Mouse (Mus musculus) embryonic facial prominence, embryonic 15.5 days (tissue): ENCODE measurements at regions not wholly inside any gene's neighbourhood (a gene's known extent, or its start where the extent isn't known, plus 50 kb on each side); places are given as distances from the start of the nearest gene placed in this dataset.

Experiments
- ATAC-seq: fragments of 200-750 bp; cut with Nextera tagmentation; 2 replicates; pipeline ENCODE4 v1.8.0; 2017; ENCODE audit warnings: low read depth, moderate TSS enrichment; ENCODE audit not compliant: insufficient number of reproducible peaks, low FRiP score, low TSS enrichment
- H3K27ac ChIP-seq: fragments of 300-500 bp; sonication (generic); replicated peaks from 2 replicates; pipeline ENCODE4 v1.5.1; 2015; ENCODE audit warnings: mild to moderate bottlenecking, inconsistent platforms
- H3K27me3 ChIP-seq: fragments of 300-500 bp; sonication (generic); 2 replicates; pipeline ENCODE4 v1.6.1; 2015; ENCODE audit warnings: inconsistent platforms
- H3K36me3 ChIP-seq: fragments of 300-500 bp; sonication (generic); 2 replicates; pipeline ENCODE4 v1.6.1; 2015; ENCODE audit warnings: mild to moderate bottlenecking, inconsistent platforms
- H3K4me1 ChIP-seq: fragments of 300-500 bp; sonication (generic); 2 replicates; pipeline ENCODE4 v1.6.1; 2015; ENCODE audit warnings: inconsistent platforms
- H3K4me2 ChIP-seq: fragments of 300-500 bp; sonication (generic); replicated peaks from 2 replicates; pipeline ENCODE4 v1.6.1; 2015; ENCODE audit warnings: mild to moderate bottlenecking, inconsistent platforms
- H3K4me3 ChIP-seq: fragments of 300-500 bp; sonication (generic); replicated peaks from 2 replicates; pipeline ENCODE4 v1.5.1; 2015; ENCODE audit warnings: mild to moderate bottlenecking, inconsistent platforms
- H3K9ac ChIP-seq: fragments of 300-500 bp; sonication (generic); 2 replicates; pipeline ENCODE4 v1.6.1; 2015; ENCODE audit warnings: inconsistent platforms
- H3K9me3 ChIP-seq: fragments of 300-500 bp; sonication (generic); replicated peaks from 2 replicates; pipeline ENCODE4 v1.6.1; 2016; ENCODE audit warnings: inconsistent platforms
- whole genome bisulfite sequencing: fragments of 180-500 bp; shearing (Covaris S2); methylation state at CpG from one replicate; pipeline ENCODE4 v1.1.7; 2015; 5-methylcytosine and 5-hydroxymethylcytosine counted together

DNA sequence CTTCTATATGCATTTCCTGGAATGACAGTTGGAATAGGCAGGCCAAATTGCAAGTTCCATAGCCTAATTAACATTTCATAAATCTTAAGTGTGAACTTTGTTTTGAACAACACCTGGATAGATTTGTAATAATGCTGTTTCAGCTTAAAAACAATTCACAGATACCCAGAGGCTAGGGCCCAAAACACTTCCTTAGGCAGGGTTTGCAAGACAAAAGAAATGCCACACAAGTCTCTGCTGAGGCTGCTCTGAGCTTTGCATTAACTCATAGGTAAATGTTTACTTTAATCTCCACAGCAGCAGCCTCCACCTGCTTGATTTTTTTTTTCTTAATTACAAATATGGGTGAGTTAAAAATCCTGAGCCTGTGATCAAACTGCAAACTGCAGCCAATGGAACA is 118.4 kb downstream of the Gnat3 start:
- Histone ChIP-seq H3K4me1 (no peaks in the 10 kb centered on the region), H3K4me3 (no peak overlapping the region), H3K27me3 (no peaks in the 10 kb centered on the region), H3K9ac (no peak overlapping the region), H3K36me3 (no peaks in the 10 kb centered on the region), H3K9me3 (no peaks in the 10 kb centered on the region), H3K4me2 (no peak overlapping the region), H3K27ac (no peak overlapping the region)
- ATAC-seq = no peak

DNA sequence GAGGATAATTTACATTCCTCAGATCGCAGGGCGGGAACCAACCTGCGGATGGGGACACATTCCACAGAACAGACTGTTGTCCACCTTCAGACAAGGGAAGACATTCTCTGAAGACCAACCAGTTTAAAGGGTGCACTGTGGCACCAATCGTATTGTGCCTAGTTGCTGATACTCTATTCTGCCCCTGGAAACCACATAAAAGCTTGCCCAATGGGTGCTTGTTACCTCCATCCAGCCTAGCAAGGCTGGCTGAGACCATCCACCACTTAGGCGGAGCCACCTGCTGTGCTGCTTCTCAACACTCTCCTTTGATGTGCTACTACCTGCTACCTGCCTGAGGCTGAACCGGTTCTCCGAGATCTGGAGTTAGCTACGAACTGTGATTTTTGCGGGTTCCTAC is 119.9 kb downstream of the Gnat3 start:
- no peaks in the 10 kb centered on the region for H3K4me1 ChIP-seq
- H3K9ac ChIP-seq = no peak overlapping the region
- H3K9me3 ChIP-seq = no peaks in the 10 kb centered on the region
- no peak overlapping the region for H3K27ac ChIP-seq
- no peak overlapping the region for H3K4me2 ChIP-seq
- H3K4me3 ChIP-seq = no peak overlapping the region
- no peaks in the 10 kb centered on the region for H3K27me3 ChIP-seq
- WGBS = 60% methylated on average over 9 of the region's 9 CpGs
- no peak for ATAC-seq
- H3K36me3 ChIP-seq = no peaks in the 10 kb centered on the region

DNA sequence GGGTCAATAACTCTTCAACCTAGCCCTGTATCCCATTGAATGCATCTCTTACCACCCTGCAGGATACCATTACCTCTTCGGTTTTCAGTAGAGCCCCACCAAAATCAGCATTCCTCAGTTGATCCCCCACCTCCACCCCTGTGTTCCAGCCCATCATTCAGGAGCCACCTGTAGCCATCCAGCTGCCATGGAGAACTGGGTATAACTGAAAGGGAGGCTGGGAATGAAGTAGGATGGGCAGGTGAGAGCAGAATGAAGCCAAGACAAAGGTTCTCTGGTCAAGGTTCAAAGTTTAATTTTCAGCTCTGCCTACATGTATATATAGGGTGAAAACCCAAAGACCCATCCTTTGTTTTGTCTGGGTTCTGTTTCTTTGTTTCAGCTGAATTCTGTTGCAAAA is 121.4 kb downstream of the Gnat3 start:
- Histone ChIP-seq H3K9ac (no peak overlapping the region), H3K4me3 (no peak overlapping the region), H3K4me1 (peaks cover 6% of the 10 kb centered on the region), H3K9me3 (no peaks in the 10 kb centered on the region), H3K36me3 (no peaks in the 10 kb centered on the region), H3K27ac (no peak overlapping the region), H3K4me2 (no peak overlapping the region), H3K27me3 (no peaks in the 10 kb centered on the region)
- no peak for ATAC-seq
- 84% methylated on average over 1 of the region's 1 CpGs for WGBS

DNA sequence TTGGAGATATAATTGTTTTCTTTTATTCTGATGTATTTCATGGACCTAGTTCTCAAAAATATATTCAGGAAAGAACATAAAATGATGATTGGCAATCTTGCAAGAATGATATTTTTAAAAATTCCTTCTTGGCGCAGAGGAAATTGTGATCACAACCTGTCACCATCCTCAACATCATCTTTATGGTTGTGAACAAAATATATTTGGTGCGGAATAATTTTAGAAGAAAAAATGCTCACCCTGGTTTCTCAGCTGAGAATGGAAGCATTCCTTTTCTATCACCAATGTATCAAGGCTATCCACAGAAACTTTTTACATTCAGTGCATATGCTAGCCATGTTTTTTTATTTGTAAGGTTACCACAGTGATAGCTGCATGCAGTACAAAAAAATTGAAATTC is 123.1 kb downstream of the Gnat3 start:
- Histone ChIP-seq H3K27me3 (no peaks in the 10 kb centered on the region), H3K4me3 (no peak overlapping the region), H3K36me3 (no peaks in the 10 kb centered on the region), H3K9ac (no peak overlapping the region), H3K9me3 (no peaks in the 10 kb centered on the region), H3K4me2 (no peak overlapping the region), H3K4me1 (peaks cover 10% of the 10 kb centered on the region), H3K27ac (no peak overlapping the region)
- no peak for ATAC-seq
- 86% methylated on average over 2 of the region's 2 CpGs for WGBS

DNA sequence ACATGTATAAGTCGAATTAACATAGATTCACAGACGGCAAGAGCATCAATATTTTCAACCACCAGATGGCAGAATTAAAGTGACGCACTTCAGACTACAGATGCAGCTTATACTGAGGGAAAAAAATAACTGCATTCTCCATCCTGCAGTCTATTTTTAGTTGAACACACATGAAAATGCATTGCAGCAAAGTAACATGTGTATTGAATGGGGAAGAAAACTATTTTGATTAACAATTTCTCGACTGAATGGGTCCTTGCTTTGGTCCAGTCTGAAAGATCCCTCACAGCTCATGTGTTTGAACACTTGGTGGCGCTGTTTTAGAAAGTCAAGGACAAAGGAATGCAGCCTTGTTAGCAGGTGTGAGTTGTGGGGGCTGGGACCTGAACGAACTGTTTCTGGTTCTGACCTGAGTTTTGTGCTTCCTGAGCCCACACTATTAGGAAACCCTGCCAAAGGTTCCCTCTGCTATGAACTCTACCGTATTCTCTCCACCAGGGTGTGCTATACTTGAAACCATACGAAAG is 125.6 kb downstream of the Gnat3 start:
- 28% methylated on average over 8 of the region's 8 CpGs for WGBS
- H3K4me3 ChIP-seq = no peak overlapping the region
- no peak overlapping the region; the same call in 1 of the 2 replicates for H3K4me2 ChIP-seq
- no peaks in the 10 kb centered on the region for H3K36me3 ChIP-seq
- H3K9ac ChIP-seq = no peak overlapping the region
- ATAC-seq = peak; percentile 54
- no peaks in the 10 kb centered on the region for H3K27me3 ChIP-seq
- H3K27ac ChIP-seq = no peak overlapping the region
- H3K9me3 ChIP-seq = no peaks in the 10 kb centered on the region
- H3K4me1 ChIP-seq = peaks cover 10% of the 10 kb centered on the region

DNA sequence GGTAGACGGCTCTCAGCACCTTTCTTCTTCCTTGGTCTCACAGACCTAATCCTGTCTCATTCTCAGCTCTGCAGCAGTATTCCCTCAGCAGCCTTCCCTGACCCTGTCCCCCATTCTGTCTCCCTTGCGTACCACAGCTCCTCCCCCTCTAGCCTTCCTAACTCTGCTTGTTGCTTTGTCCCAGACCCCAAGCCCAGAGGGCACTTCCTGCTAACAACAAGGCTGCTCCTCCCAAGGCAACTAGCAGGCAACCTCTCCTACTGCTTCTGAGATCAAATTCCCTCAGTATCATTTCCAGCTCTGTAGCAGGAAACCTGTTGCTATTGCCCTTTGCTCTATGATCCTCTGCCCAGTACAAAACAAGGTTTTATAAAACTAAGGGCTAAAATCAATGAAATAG is 127.6 kb downstream of the Gnat3 start:
- no peak overlapping the region for H3K4me2 ChIP-seq
- H3K4me3 ChIP-seq = no peak overlapping the region
- peaks cover 10% of the 10 kb centered on the region for H3K4me1 ChIP-seq
- H3K9me3 ChIP-seq = no peaks in the 10 kb centered on the region
- H3K36me3 ChIP-seq = no peaks in the 10 kb centered on the region
- H3K9ac ChIP-seq = no peak overlapping the region
- H3K27ac ChIP-seq = no peak overlapping the region
- no peak for ATAC-seq
- no peaks in the 10 kb centered on the region for H3K27me3 ChIP-seq
- 36% methylated on average over 2 of the region's 2 CpGs for WGBS

DNA sequence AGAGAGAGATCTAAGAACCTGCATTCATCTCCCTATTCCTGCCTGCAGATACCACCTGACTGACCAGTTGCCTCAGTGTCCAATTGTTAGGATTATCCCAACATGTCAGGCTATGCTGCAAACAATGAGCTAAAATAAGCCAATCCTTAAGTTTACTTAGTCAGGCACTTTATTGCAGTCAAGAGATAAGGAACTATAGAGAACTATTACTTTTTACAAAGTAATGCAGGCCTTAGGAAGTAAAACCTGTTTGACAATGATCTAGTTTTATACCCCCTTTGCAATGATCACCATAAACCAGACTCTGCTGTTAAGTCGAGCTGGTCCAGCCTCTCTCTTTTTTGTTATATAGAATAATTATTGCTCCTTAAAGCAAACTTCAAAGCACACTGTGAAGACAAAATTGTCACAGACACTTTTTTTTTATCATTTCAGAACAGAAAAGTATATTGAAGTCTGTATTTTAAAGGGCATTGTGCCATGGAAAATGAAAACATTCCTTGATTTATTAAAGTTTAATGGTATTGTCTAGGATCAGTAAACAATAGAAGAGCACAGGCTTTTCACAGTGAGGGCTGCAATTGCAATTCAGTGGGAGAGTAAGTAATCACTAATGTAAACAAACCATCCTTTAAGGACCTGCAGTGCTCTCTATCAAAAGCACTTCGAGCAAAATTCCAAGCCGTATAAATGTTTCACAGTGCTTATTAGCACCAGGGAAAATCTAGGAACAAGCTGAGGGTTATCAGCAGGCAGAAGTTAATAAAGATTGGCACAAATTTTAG is 152.7 kb downstream of the Gnat3 start:
- H3K4me1 ChIP-seq = no peaks in the 10 kb centered on the region
- no peak overlapping the region for H3K27ac ChIP-seq
- H3K4me3 ChIP-seq = no peak overlapping the region
- 34% methylated on average over 3 of the region's 3 CpGs for WGBS
- H3K36me3 ChIP-seq = no peaks in the 10 kb centered on the region
- H3K4me2 ChIP-seq = no peak overlapping the region
- H3K9me3 ChIP-seq = no peaks in the 10 kb centered on the region
- no peaks in the 10 kb centered on the region for H3K27me3 ChIP-seq
- ATAC-seq = no peak
- no peak overlapping the region for H3K9ac ChIP-seq

DNA sequence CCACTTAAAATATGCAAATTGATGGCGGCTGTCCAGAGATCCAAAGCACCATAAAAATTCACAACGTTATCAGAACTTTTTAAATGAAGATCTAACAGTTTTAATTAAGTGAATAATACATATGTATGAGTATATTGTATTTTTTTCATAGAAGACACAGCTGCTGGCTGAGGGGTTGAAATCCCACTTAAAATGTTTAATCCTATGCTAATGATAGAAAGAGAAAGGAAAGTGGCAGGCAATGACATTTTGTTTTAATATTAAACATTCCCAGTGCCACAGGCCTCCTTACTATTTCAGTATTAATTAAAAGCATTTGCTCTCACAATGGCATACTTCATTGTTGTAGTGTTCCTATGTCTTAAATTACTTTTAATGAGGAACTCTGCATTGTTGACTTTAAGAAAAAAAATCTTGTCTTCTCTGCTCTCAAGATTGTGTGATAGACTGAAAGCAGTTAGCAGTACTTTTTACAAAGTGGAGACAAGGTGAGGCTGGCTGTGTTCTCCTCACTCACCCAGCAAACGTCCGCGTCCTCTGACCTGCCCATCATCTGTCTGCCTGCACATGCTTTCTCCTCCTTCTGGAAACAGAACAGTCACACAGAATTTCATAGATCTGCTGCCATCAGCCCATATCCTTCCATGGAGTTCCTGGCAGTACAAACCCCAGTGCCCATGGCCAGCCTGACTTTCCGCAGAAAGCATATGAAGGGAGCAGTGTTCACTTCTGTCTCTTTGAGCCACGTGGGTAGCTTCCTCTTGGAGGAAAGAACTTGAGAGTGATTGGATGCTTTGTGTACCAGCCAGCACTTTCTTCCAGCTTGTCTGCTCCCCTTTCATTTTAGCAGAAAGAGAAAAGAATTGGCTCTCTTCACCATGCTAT is 173.7 kb downstream of the Gnat3 start:
- Histone ChIP-seq H3K4me2 (no peak overlapping the region; the same call in 1 of the 2 replicates), H3K9ac (no peak overlapping the region)
- WGBS = 38% methylated on average over 7 of the region's 7 CpGs

DNA sequence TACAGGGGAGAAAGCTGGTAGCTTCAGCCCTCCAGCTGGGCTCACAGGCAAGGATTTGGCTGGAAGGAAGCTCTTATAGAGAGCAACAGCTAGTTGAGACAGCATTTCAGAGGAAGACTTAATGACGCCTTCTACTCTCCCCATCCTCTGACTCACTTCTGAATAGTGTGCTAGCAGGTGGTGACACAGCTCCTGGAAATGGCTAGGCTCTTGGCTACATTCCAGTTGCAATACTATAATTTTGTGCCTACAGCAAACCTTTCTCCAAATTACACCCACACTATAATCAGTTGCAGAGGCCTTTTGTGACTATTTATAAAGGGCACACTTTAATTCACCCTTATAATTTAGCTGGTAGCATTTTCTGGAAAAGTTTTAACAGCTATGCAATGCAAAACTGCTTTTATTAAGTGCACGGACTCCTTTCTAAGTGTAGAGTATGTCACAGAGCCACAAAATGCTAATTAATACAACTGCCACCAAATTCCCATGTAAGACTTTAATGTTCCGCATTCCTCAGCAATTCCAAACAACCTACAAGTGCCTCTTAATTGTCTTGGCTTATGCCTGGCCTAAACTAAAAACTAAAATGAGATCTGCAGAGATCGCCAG is 175.2 kb downstream of the Gnat3 start:
- H3K27ac ChIP-seq = peak overlapping the region; percentile 63
- 35% methylated on average over 4 of the region's 4 CpGs for WGBS

More for the DNA sequence above, 173.7 kb downstream of the Gnat3 start:
- H3K4me1 ChIP-seq = peaks cover 17% of the 10 kb centered on the region
- H3K4me3 ChIP-seq = no peak overlapping the region
- H3K27me3 ChIP-seq = no peaks in the 10 kb centered on the region
- no peaks in the 10 kb centered on the region for H3K36me3 ChIP-seq
- no peak for ATAC-seq
- H3K9me3 ChIP-seq = no peaks in the 10 kb centered on the region
- H3K27ac ChIP-seq = peak overlapping the region; percentile 51; the same call in 1 of the 2 replicates

DNA sequence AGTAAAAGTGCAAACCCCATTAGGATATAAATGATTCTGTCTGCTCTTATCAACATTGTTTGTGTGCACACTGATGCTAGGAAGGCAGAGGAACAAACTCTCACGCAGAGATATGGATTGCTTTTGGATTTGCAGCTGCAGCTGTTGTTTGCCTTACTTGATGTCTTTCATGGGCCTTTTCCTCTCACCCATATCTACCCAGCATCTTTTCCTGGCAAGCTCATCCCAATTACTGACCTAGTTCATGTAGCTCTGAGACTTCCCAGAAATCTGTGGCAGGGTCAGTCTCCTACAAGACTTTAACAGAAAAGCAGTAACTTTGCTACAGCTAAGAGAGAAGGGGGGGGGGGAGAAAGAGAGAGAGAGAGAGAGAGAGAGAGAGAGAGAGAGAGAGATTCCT is 189.9 kb downstream of the Gnat3 start:
- no peaks in the 10 kb centered on the region for H3K27me3 ChIP-seq
- H3K4me3 ChIP-seq = no peak overlapping the region
- H3K36me3 ChIP-seq = no peaks in the 10 kb centered on the region
- WGBS = 67% methylated on average over 1 of the region's 1 CpGs
- H3K9ac ChIP-seq = no peak overlapping the region
- H3K4me1 ChIP-seq = no peaks in the 10 kb centered on the region
- ATAC-seq = no peak
- no peak overlapping the region for H3K4me2 ChIP-seq
- no peak overlapping the region for H3K27ac ChIP-seq
- H3K9me3 ChIP-seq = no peaks in the 10 kb centered on the region

More for the DNA sequence above, 175.2 kb downstream of the Gnat3 start:
- Histone ChIP-seq H3K9me3 (no peaks in the 10 kb centered on the region), H3K4me2 (no peak overlapping the region), H3K4me3 (no peak overlapping the region), H3K27me3 (no peaks in the 10 kb centered on the region), H3K36me3 (no peaks in the 10 kb centered on the region), H3K9ac (no peak overlapping the region), H3K4me1 (peaks cover 17% of the 10 kb centered on the region)
- ATAC-seq = peak; percentile 84

DNA sequence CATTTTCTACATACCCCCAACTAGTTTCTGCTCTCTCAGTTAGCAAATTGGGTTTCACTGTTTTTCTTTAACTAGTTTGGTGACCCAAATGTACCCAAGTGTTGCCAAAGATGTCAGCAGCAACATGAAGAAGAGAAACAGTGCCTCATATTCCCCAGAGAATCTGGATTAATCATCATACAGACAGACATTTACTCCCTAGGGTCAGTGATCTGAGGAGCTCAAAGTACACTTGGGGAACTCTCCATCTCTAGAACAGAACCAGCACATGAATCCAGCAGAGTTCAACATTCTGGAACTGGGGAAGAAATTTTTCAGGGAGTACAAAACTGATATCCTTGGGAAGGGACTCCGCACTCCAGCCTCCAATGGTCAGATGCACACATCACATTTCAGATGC is 191.4 kb downstream of the Gnat3 start:
- 96% methylated on average over 1 of the region's 1 CpGs for WGBS
- no peak overlapping the region for H3K9ac ChIP-seq
- no peaks in the 10 kb centered on the region for H3K4me1 ChIP-seq
- H3K27me3 ChIP-seq = no peaks in the 10 kb centered on the region
- no peaks in the 10 kb centered on the region for H3K36me3 ChIP-seq
- no peak overlapping the region for H3K4me3 ChIP-seq
- H3K4me2 ChIP-seq = no peak overlapping the region
- ATAC-seq = no peak
- no peaks in the 10 kb centered on the region; the same call in 1 of the 2 replicates for H3K9me3 ChIP-seq
- no peak overlapping the region for H3K27ac ChIP-seq
